Mouse (Mus musculus) layer of hippocampus, postnatal 14 days (tissue): ENCODE measurements around the gene Wdr82. TPM values are rescaled to one million over a fixed set of nuclear protein-coding genes. Genes with fewer than 3 reads are reported as not detected.

Source experiments
- DNase-seq, 2 experiments: peaks; one replicate each; pipeline ENCODE4 v3.0.0; 2021 to 2022; ENCODE audit warnings: low spot score in 2 of 2, mixed read lengths in 1 of 2
- total RNA-seq, 2 experiments: library from RNA; stranded (reverse); gene quantifications; 2 replicates each; pipeline ENCODE4 v1.2.3; 2021

Gene Wdr82
- total RNA-seq, 2 experiments from 2014 or later, result 138 to 146 TPM

GRCm38 (mm10) chr9:106220894-106221523, 50.3 kb downstream of the Wdr82 start:
- DNase-seq, result no peak

GRCm38 (mm10) chr9:106222261-106222851, 51.6 kb downstream of the Wdr82 start, which contains the start of gene Tlr9:
Gene Tlr9, plus strand, starts transcription at chr9:106222598.
- no peak for DNase-seq

GRCm38 (mm10) chr9:106222994-106223393, 52.3 kb downstream of the Wdr82 start:
- no peak for DNase-seq

GRCm38 (mm10) chr9:106225469-106226150, 54.9 kb downstream of the Wdr82 start:
- DNase-seq, result no peak

- no peak for DNase-seq
Observed at GRCm38 (mm10) chr9:106226151-106226682, 55.5 kb downstream of the Wdr82 start.

GRCm38 (mm10) chr9:106227790-106228429, 57.2 kb downstream of the Wdr82 start:
- no peak for DNase-seq

GRCm38 (mm10) chr9:106230051-106230733, 59.5 kb downstream of the Wdr82 start:
- no peak for DNase-seq

GRCm38 (mm10) chr9:106230734-106231106, 60.0 kb downstream of the Wdr82 start:
- DNase-seq, result peak in 1 of 2 experiments; percentile 53

- DNase-seq, result no peak
Observed at GRCm38 (mm10) chr9:106231220-106231619, 60.5 kb downstream of the Wdr82 start.

- DNase-seq, result no peak
Observed at GRCm38 (mm10) chr9:106231816-106232215, 61.1 kb downstream of the Wdr82 start.

GRCm38 (mm10) chr9:106232956-106233355, 62.2 kb downstream of the Wdr82 start:
- DNase-seq, result no peak

GRCm38 (mm10) chr9:106233953-106234352, 63.2 kb downstream of the Wdr82 start:
- DNase-seq, result no peak

- DNase-seq, result no peak
Observed at GRCm38 (mm10) chr9:106235194-106235830, 64.6 kb downstream of the Wdr82 start.

- DNase-seq, result no peak
Observed at GRCm38 (mm10) chr9:106236156-106236817, 65.6 kb downstream of the Wdr82 start.

GRCm38 (mm10) chr9:106236818-106237211, 66.1 kb downstream of the Wdr82 start:
- no peak for DNase-seq

GRCm38 (mm10) chr9:106237401-106237800, 66.7 kb downstream of the Wdr82 start:
- no peak for DNase-seq

GRCm38 (mm10) chr9:106237878-106238277, 67.2 kb downstream of the Wdr82 start:
- DNase-seq, result no peak
